Comparison of ENCODE assay signal across 8 mouse cellular contexts in the genomic region with DNA sequence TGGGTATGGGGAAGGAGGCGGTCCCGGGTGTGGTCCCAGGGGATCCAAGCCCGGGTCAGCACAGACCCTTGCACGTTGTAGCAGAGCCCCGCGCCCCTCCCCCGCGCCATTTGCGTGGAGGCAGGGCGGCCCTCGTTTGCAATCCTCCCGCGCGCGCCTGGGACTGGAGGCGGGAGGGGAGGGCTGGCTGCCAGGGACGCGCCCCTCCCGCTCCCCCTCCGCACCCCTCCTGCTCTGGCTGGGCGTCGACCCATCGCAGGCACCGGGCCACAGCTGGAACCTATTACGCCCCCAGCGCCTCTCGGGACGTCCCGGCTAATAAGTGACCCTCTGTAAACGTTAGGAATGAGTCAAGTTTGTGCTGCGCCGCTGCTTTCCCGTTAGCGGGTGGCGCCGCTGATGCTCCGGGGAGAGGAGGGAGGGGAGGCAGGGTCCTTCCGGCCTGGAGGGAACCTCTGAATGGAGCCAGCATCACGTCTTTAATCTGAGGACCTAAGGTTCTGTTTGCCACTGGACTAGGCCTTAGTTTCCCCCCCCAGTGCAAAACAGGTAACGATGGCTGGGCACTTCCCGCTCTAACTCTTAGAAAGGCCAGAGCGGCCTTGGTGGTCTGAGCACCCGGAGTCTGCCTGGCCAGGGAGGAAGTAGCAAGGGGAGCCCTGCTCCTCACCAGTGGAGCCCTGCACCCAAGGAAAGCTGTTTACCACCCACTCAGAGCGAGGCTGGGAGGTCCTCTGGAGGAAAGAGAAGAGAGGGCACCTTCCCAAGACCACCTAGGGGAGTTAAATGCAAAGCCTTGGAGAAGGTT. TPM values are rescaled to one million over a fixed set of nuclear protein-coding genes. Genes with fewer than 3 reads are reported as not detected.
DNase-seq lines count a peak whose midpoint lies in the region; ATAC-seq lines count a peak whose summit lies in the region.

No protein-coding gene starts in this region.

- H3K9me3 ChIP-seq in hindbrain, embryonic 11.5 days (ENCODE audit: control insufficient read depth, low read length), result no peaks in the 10 kb centered on the region
- no peaks in the 10 kb centered on the region for H3K9me3 ChIP-seq in lung, embryonic 15.5 days

- peak; percentile 83 for ATAC-seq in hindbrain, embryonic 11.5 days (ENCODE audit: low FRiP score)
- peak; percentile 83 for ATAC-seq in lung, embryonic 15.5 days (ENCODE audit: borderline replicate concordance, extremely low read depth, low FRiP score, low TSS enrichment)

- peak overlapping the region; percentile 55 for H3K9ac ChIP-seq in hindbrain, embryonic 11.5 days (ENCODE audit: low read depth, low read length)
- peak overlapping the region; percentile 28 for H3K9ac ChIP-seq in lung, embryonic 15.5 days

- H3K27ac ChIP-seq in hindbrain, embryonic 11.5 days (ENCODE audit: low read depth, low read length), result peak overlapping the region; percentile 63
- peak overlapping the region; percentile 96 for H3K27ac ChIP-seq in lung, embryonic 15.5 days

- peak overlapping the region; percentile 37 for H3K4me3 ChIP-seq in hindbrain, embryonic 11.5 days (ENCODE audit: low read depth, low read length)
- H3K4me3 ChIP-seq in lung, embryonic 15.5 days, result peak overlapping the region; percentile 35

- H3K27me3 ChIP-seq in hindbrain, embryonic 11.5 days (ENCODE audit: control insufficient read depth, insufficient read depth, low read length), result no peaks in the 10 kb centered on the region
- H3K27me3 ChIP-seq in lung, embryonic 15.5 days, result peaks cover 9% of the 10 kb centered on the region

- DNase-seq in thymus, postnatal 4 days, result peak; percentile 22
- DNase-seq in thymus, postnatal 36 days, result no peak
- peak; percentile 38 to 39 for DNase-seq in frontal cortex, postnatal 36 days (ENCODE audit: low spot score in 2 of 2)
- DNase-seq in hindbrain, embryonic 11.5 days (ENCODE audit: low spot score), result peak; percentile 85
- peak; percentile 52 to 66 for DNase-seq in layer of hippocampus, postnatal 10 days (ENCODE audit: low spot score in 2 of 2)
- peak; percentile 71 for DNase-seq in retina, embryonic 14.5 days (ENCODE audit: low spot score)
- no peak for DNase-seq in T-cell, adult 2 months (ENCODE audit: low spot score)

- H3K36me3 ChIP-seq in hindbrain, embryonic 11.5 days (ENCODE audit: control insufficient read depth, insufficient read depth, low read length), result no peaks in the 10 kb centered on the region
- no peaks in the 10 kb centered on the region for H3K36me3 ChIP-seq in lung, embryonic 15.5 days

- peaks cover 6% of the 10 kb centered on the region for H3K4me1 ChIP-seq in hindbrain, embryonic 11.5 days (replicated peaks; ENCODE audit: control insufficient read depth, insufficient read depth, low read length)
- H3K4me1 ChIP-seq in lung, embryonic 15.5 days, result peaks cover 34% of the 10 kb centered on the region

- 3% methylated on average over 34 of the region's 44 CpGs for WGBS in hindbrain, embryonic 11.5 days
- 2% methylated on average over 33 of the region's 44 CpGs for WGBS in lung, embryonic 15.5 days

- peak overlapping the region; percentile 89 for H3K4me2 ChIP-seq in hindbrain, embryonic 11.5 days (replicated peaks; ENCODE audit: low read depth, low read length)
- peak overlapping the region; percentile 69 for H3K4me2 ChIP-seq in lung, embryonic 15.5 days

RNA-seq across cellular contexts. Expression of a gene that starts 8.2 kb away (rescaled TPM):
- 0.09 and 0.18 TPM in 2 replicates for polyA plus RNA-seq in hindbrain, embryonic 11.5 days (2014; fragmentation: Nextera tagmentation; extraction: Ambion mirVana)
- under 1 TPM; 0.80 to 0.98 TPM for total RNA-seq in layer of hippocampus, postnatal 10 days (2021)
- polyA plus RNA-seq in lung, embryonic 15.5 days (2015; fragmentation: Nextera tagmentation; extraction: Ambion mirVana), result 3.2 and 3.7 TPM in 2 replicates

RNA-seq across cellular contexts. Expression of a gene that starts 16.0 kb away (rescaled TPM):
- polyA plus RNA-seq in hindbrain, embryonic 11.5 days (2014; fragmentation: Nextera tagmentation; extraction: Ambion mirVana), result 0.49 and 0.77 TPM in 2 replicates
- total RNA-seq in layer of hippocampus, postnatal 10 days (2021), result not detected
- 14.1 and 16.7 TPM in 2 replicates for polyA plus RNA-seq in lung, embryonic 15.5 days (2015; fragmentation: Nextera tagmentation; extraction: Ambion mirVana)

RNA-seq across cellular contexts. Expression of a gene that starts 41.7 kb away (rescaled TPM):
- polyA plus RNA-seq in hindbrain, embryonic 11.5 days (2014; fragmentation: Nextera tagmentation; extraction: Ambion mirVana), result not detected in 2 replicates
- total RNA-seq in layer of hippocampus, postnatal 10 days (2021), result not detected
- polyA plus RNA-seq in lung, embryonic 15.5 days (2015; fragmentation: Nextera tagmentation; extraction: Ambion mirVana), result not detected in 2 replicates

RNA-seq across cellular contexts. Expression of a gene that starts 58.9 kb away (rescaled TPM):
- 1.5 and 4.0 TPM in 2 replicates for polyA plus RNA-seq in hindbrain, embryonic 11.5 days (2014; fragmentation: Nextera tagmentation; extraction: Ambion mirVana)
- 10 to 100 TPM in 1 of 2 experiments, 1 to 10 TPM in 1; 9.3 to 10.2 TPM for total RNA-seq in layer of hippocampus, postnatal 10 days (2021)
- polyA plus RNA-seq in lung, embryonic 15.5 days (2015; fragmentation: Nextera tagmentation; extraction: Ambion mirVana), result 19.6 and 23.2 TPM in 2 replicates

Comparison
In these comparisons a context has a peak if more than half of its experiments do, and no peak if none do; other contexts are left out.
1. DNase-seq: peak in thymus, postnatal 4 days (single experiment), frontal cortex, postnatal 36 days (2 of 2), hindbrain, embryonic 11.5 days (single experiment), layer of hippocampus, postnatal 10 days (2 of 2) and retina, embryonic 14.5 days (single experiment); none in thymus, postnatal 36 days (0 of 2) and T-cell, adult 2 months (single experiment).